Mouse (Mus musculus) thymus, adult 2 months (tissue): ENCODE measurements around the gene Cdk14.

Source experiments
- CTCF ChIP-seq: fragments of 200-500 bp; IDR thresholded peaks from 2 replicates; pipeline ENCODE4 v1.5.1; 2012; ENCODE audit warnings: mild to moderate bottlenecking, control low read depth, low read length, moderate library complexity, borderline replicate concordance; ENCODE audit not compliant: control insufficient read depth, poor library complexity, insufficient read depth; ENCODE audit errors: extremely low read depth
- POLR2A ChIP-seq: fragments of 200-500 bp; IDR thresholded peaks from 2 replicates; pipeline ENCODE4 v1.6.1; 2012; ENCODE audit warnings: mild to moderate bottlenecking, low read length, control low read depth, moderate library complexity; ENCODE audit not compliant: control insufficient read depth, poor library complexity, insufficient read depth; ENCODE audit errors: extremely low read depth

DNA sequence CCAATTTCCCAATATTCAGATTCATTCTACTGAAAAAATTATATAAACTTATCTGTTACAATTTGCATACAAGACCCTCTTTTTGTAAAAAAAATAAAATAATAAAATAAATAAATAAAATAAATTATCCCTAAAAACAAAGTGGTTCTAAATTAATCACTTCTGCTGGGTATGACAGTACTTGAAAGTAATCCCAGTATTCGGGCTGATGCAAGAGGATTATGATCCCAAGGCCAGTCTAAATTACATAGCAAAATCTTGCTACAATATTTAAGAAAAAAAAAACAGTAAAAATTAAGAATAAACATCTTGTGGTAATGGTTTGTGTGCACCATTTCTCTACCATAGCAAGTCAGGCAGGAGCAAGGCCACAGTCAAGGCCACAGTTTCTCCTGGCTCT is 244.5 kb downstream of the Cdk14 start:
- TF ChIP-seq POLR2A (no peak), CTCF (no peak)
